Mouse (Mus musculus) neural tube, embryonic 12.5 days (tissue): Measurements from ENCODE around the gene Zp1. TPM values are rescaled to one million over a fixed set of nuclear protein-coding genes. Genes with fewer than 3 reads are reported as not detected.

Source experiments
- ATAC-seq: fragments of 200-750 bp; cut with Nextera tagmentation; 2 replicates; pipeline ENCODE4 v1.8.0; 2017; ENCODE audit warnings: low read depth, mild to moderate bottlenecking, moderate TSS enrichment, moderate library complexity; ENCODE audit not compliant: low FRiP score
- H3K27ac ChIP-seq: fragments of 300-500 bp; sonication (generic); 2 replicates; pipeline ENCODE4 v1.5.1; 2016
- H3K27me3 ChIP-seq: fragments of 300-500 bp; sonication (generic); replicated peaks from 2 replicates; pipeline ENCODE4 v1.6.1; 2016; ENCODE audit warnings: mild to moderate bottlenecking
- H3K36me3 ChIP-seq: fragments of 300-500 bp; sonication (generic); 2 replicates; pipeline ENCODE4 v1.6.1; 2016; ENCODE audit warnings: mild to moderate bottlenecking
- H3K4me1 ChIP-seq: fragments of 300-500 bp; sonication (generic); 2 replicates; pipeline ENCODE4 v1.6.1; 2016
- H3K4me2 ChIP-seq: fragments of 300-500 bp; sonication (generic); replicated peaks from 2 replicates; pipeline ENCODE4 v1.6.1; 2016; ENCODE audit warnings: mild to moderate bottlenecking
- H3K4me3 ChIP-seq: fragments of 300-500 bp; sonication (generic); 2 replicates; pipeline ENCODE4 v1.5.1; 2016
- H3K9ac ChIP-seq: fragments of 300-500 bp; sonication (generic); 2 replicates; pipeline ENCODE4 v1.6.1; 2016; ENCODE audit warnings: mild to moderate bottlenecking
- H3K9me3 ChIP-seq: fragments of 300-500 bp; sonication (generic); 2 replicates; pipeline ENCODE4 v1.6.1; 2016; ENCODE audit warnings: mild to moderate bottlenecking
- WGBS: fragments of 180-500 bp; shearing (Covaris S2); methylation state at CpG from one replicate; pipeline ENCODE4 v1.1.7; 2016; 5-methylcytosine and 5-hydroxymethylcytosine counted together
- polyA plus RNA-seq: library from polyadenylated mRNA; unstranded; fragments of >200 nt; fragmentation: Nextera tagmentation; extraction: Ambion mirVana; gene quantifications from 2 replicates; pipeline ENCODE4 v1.2.1, GENCODE M21; 2016

The Zp1 gene
- polyA plus RNA-seq, 1 experiment from 2014 or later: not detected

GRCm38 (mm10) chr19:10918321-10918991 lies 2.0 kb downstream of the Zp1 start:
- Histone ChIP-seq H3K27me3 (no peaks in the 10 kb centered on the region), H3K4me3 (no peak overlapping the region), H3K36me3 (no peaks in the 10 kb centered on the region), H3K9me3 (no peaks in the 10 kb centered on the region), H3K4me2 (no peak overlapping the region), H3K4me1 (no peaks in the 10 kb centered on the region), H3K9ac (no peak overlapping the region), H3K27ac (no peak overlapping the region)
- WGBS: 88% methylated on average over 10 of the region's 10 CpGs
- no peak for ATAC-seq

- Histone ChIP-seq H3K4me2 (no peak overlapping the region), H3K9me3 (no peaks in the 10 kb centered on the region), H3K36me3 (no peaks in the 10 kb centered on the region), H3K27me3 (no peaks in the 10 kb centered on the region), H3K4me3 (no peak overlapping the region), H3K9ac (no peak overlapping the region), H3K27ac (no peak overlapping the region), H3K4me1 (no peaks in the 10 kb centered on the region)
- WGBS: 61% methylated on average over 5 of the region's 5 CpGs
- ATAC-seq: no peak
Measured at GRCm38 (mm10) chr19:10916506-10916905, 3.9 kb downstream of the Zp1 start.

- 78% methylated on average over 2 of the region's 2 CpGs for WGBS
- Histone ChIP-seq H3K27me3 (no peaks in the 10 kb centered on the region), H3K4me2 (no peak overlapping the region), H3K36me3 (no peaks in the 10 kb centered on the region), H3K9me3 (no peaks in the 10 kb centered on the region), H3K4me1 (no peaks in the 10 kb centered on the region), H3K9ac (no peak overlapping the region), H3K27ac (no peak overlapping the region), H3K4me3 (no peak overlapping the region)
- ATAC-seq: no peak
Measured at GRCm38 (mm10) chr19:10914870-10915269, 5.6 kb downstream of the Zp1 start.

GRCm38 (mm10) chr19:10914291-10914690 lies 6.1 kb downstream of the Zp1 start:
- no peaks in the 10 kb centered on the region for H3K27me3 ChIP-seq
- H3K36me3 ChIP-seq: 0 out of 2 replicates have a peak, but pooled peaks cover 3% of the 10 kb centered on the region
- no peaks in the 10 kb centered on the region for H3K4me1 ChIP-seq
- no peaks in the 10 kb centered on the region for H3K9me3 ChIP-seq
- H3K9ac ChIP-seq: no peak overlapping the region
- ATAC-seq: no peak
- 80% methylated on average over 7 of the region's 7 CpGs for WGBS
- no peak overlapping the region for H3K4me2 ChIP-seq
- no peak overlapping the region for H3K4me3 ChIP-seq
- H3K27ac ChIP-seq: no peak overlapping the region

GRCm38 (mm10) chr19:10909087-10909721 lies 11.2 kb downstream of the Zp1 start:
- H3K4me1 ChIP-seq: no peaks in the 10 kb centered on the region
- no peak overlapping the region for H3K27ac ChIP-seq
- 85% methylated on average over 6 of the region's 6 CpGs for WGBS
- no peak overlapping the region for H3K4me2 ChIP-seq
- no peak overlapping the region for H3K4me3 ChIP-seq
- peaks cover 44% of the 10 kb centered on the region for H3K36me3 ChIP-seq
- H3K9me3 ChIP-seq: no peaks in the 10 kb centered on the region
- no peak for ATAC-seq
- no peak overlapping the region for H3K9ac ChIP-seq
- H3K27me3 ChIP-seq: no peaks in the 10 kb centered on the region

- 55% methylated on average over 3 of the region's 3 CpGs for WGBS
- Histone ChIP-seq H3K36me3 (peaks cover 57% of the 10 kb centered on the region), H3K4me2 (no peak overlapping the region), H3K9me3 (no peaks in the 10 kb centered on the region), H3K4me1 (no peaks in the 10 kb centered on the region), H3K9ac (no peak overlapping the region), H3K27ac (no peak overlapping the region), H3K27me3 (no peaks in the 10 kb centered on the region), H3K4me3 (no peak overlapping the region)
- ATAC-seq: no peak
Measured at GRCm38 (mm10) chr19:10907891-10908290, 12.5 kb downstream of the Zp1 start.

- no peaks in the 10 kb centered on the region for H3K9me3 ChIP-seq
- H3K27ac ChIP-seq: no peak overlapping the region
- WGBS: 95% methylated on average over 5 of the region's 5 CpGs
- no peak overlapping the region for H3K4me2 ChIP-seq
- H3K4me3 ChIP-seq: no peak overlapping the region
- H3K4me1 ChIP-seq: no peaks in the 10 kb centered on the region
- peaks cover 79% of the 10 kb centered on the region for H3K36me3 ChIP-seq
- no peaks in the 10 kb centered on the region for H3K27me3 ChIP-seq
- no peak overlapping the region for H3K9ac ChIP-seq
- no peak for ATAC-seq
Measured at GRCm38 (mm10) chr19:10905728-10906000, 14.8 kb downstream of the Zp1 start.

GRCm38 (mm10) chr19:10904927-10905727 lies 15.3 kb downstream of the Zp1 start:
- peak; percentile 46; the same call in 1 of the 2 replicates for ATAC-seq
- no peak overlapping the region for H3K9ac ChIP-seq

GRCm38 (mm10) chr19:10904512-10904911 lies 15.9 kb downstream of the Zp1 start:
- no peak overlapping the region for H3K4me2 ChIP-seq
- no peaks in the 10 kb centered on the region for H3K4me1 ChIP-seq
- 94% methylated on average over 5 of the region's 5 CpGs for WGBS
- H3K9me3 ChIP-seq: no peaks in the 10 kb centered on the region
- no peak for ATAC-seq
- H3K27me3 ChIP-seq: no peaks in the 10 kb centered on the region
- no peak overlapping the region for H3K9ac ChIP-seq
- no peak overlapping the region for H3K4me3 ChIP-seq
- H3K36me3 ChIP-seq: peaks cover 90% of the 10 kb centered on the region
- H3K27ac ChIP-seq: no peak overlapping the region

More at GRCm38 (mm10) chr19:10904927-10905727, 15.3 kb downstream of the Zp1 start:
- Histone ChIP-seq H3K4me2 (no peak overlapping the region), H3K4me3 (no peak overlapping the region), H3K9me3 (no peaks in the 10 kb centered on the region), H3K4me1 (no peaks in the 10 kb centered on the region), H3K27ac (no peak overlapping the region), H3K36me3 (peaks cover 85% of the 10 kb centered on the region), H3K27me3 (no peaks in the 10 kb centered on the region)
- 72% methylated on average over 7 of the region's 7 CpGs for WGBS

- Histone ChIP-seq H3K27ac (no peak overlapping the region), H3K4me3 (no peak overlapping the region), H3K9me3 (no peaks in the 10 kb centered on the region), H3K27me3 (no peaks in the 10 kb centered on the region), H3K36me3 (peaks cover 89% of the 10 kb centered on the region), H3K4me1 (peaks cover 13% of the 10 kb centered on the region), H3K9ac (no peak overlapping the region), H3K4me2 (no peak overlapping the region)
- no peak for ATAC-seq
- 93% methylated on average over 5 of the region's 5 CpGs for WGBS
Measured at GRCm38 (mm10) chr19:10901046-10901445, 19.4 kb downstream of the Zp1 start.

GRCm38 (mm10) chr19:10900315-10900714 lies 20.1 kb downstream of the Zp1 start:
- H3K27ac ChIP-seq: no peak overlapping the region
- H3K4me1 ChIP-seq: peaks cover 18% of the 10 kb centered on the region
- H3K4me3 ChIP-seq: no peak overlapping the region
- H3K36me3 ChIP-seq: peaks cover 81% of the 10 kb centered on the region
- H3K4me2 ChIP-seq: no peak overlapping the region
- 94% methylated on average over 6 of the region's 6 CpGs for WGBS
- H3K9me3 ChIP-seq: no peaks in the 10 kb centered on the region
- H3K9ac ChIP-seq: no peak overlapping the region
- no peak for ATAC-seq
- no peaks in the 10 kb centered on the region for H3K27me3 ChIP-seq

- Histone ChIP-seq H3K9me3 (no peaks in the 10 kb centered on the region), H3K4me1 (peaks cover 18% of the 10 kb centered on the region), H3K9ac (no peak overlapping the region), H3K4me2 (0 out of 2 replicates have a peak overlapping the region, but pooled peaks have one; percentile 75), H3K4me3 (no peak overlapping the region), H3K27ac (no peak overlapping the region), H3K27me3 (no peaks in the 10 kb centered on the region), H3K36me3 (peaks cover 53% of the 10 kb centered on the region)
- WGBS: 94% methylated on average over 8 of the region's 8 CpGs
- no peak for ATAC-seq
Measured at GRCm38 (mm10) chr19:10897491-10897890, 22.9 kb downstream of the Zp1 start.
